Mouse (Mus musculus): Measurements from ENCODE around the gene Gm20388.

The Gm20388 gene

GRCm38 (mm10) chr8:122360696-122361416 lies 2450.2 kb downstream of the Gm20388 start, which contains the start of gene Trhr2:
TSS of gene Trhr2 (minus strand) at chr8:122360746.
- DNase-seq (ENCODE audit: extremely low spot score): no peak

GRCm38 (mm10) chr8:122362271-122362670 lies 2451.6 kb downstream of the Gm20388 start:
- DNase-seq (ENCODE audit: extremely low spot score): no peak

DNA sequence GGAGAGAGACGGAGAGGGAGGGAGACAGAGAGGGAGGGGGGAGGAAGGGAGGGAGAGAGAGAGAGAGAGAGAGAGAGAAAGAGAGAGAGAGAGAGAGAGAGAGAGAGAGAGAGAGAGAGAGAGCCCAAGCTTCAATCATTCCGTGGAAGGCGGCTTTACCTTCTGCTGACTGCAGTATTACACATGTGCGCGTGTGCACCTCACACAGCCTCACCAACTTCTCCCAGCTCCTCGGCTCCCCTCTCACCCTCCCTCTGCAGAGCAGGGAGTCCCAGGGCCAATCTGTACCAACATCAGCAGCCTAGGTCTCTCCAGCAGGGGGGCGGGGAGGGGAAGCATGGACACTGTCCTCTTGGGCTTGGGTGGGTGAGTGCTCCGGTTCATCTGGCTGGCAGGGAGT lies 2452.3 kb downstream of the Gm20388 start:
- no peak for DNase-seq (ENCODE audit: extremely low spot score)

DNA sequence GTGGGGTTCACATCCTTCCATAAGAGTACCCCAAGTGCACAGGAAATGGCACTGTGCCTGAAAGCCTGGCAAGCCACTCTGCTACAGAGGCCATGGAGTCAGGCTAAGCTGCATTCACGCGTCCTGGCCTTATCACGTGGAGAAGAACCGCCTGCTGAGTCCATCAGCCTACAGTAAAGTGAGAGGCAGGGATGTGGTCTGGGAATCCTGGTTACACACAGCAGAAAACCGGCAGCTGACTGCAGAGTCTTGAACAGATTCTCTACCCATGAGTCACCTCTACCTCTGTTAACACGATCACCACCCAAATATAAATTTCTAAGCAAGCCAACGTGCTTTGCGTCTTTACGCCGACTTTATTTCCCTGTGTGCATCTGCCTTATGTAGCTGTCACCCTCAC lies 2457.9 kb downstream of the Gm20388 start:
- DNase-seq (ENCODE audit: extremely low spot score): no peak

DNA sequence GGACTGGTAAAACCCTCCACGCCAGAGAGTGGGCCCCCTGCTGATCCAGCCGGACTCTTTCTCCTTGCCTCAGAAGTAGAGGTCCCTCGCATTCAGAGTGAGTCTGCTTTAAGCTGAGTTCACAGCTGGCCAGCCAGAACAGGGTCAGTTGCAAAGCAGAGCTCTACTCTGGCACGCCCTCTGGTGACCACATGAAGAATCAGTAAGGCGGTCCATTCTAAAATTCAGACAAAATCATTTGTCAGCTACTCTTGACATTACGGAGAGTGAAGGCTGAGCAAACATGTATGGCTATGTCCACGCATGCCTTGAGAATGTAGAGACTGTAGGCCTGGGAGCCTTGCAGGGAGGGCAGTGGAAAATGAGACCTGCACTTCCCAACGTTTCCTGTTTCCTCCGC lies 2459.0 kb downstream of the Gm20388 start:
- peak; percentile 66 for DNase-seq (ENCODE audit: extremely low spot score)

DNA sequence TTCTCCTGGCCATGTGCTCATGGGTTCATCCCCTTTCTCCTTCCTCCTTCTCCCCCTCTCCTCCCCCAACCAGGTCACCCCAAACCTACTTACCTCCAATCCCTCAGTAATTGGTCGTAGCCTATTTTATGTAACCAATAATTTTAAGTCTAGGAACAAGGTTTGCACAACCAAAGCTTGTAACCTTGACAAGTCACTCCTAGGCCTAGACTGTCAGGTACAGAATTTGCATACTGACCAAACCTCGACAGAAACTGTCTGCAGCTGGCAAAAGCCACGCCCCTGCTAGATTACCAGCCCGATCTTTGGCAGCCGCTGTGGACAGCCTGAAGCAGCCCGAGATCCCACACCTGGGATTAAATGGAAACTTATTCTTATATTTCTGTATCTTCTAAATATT lies 2461.1 kb downstream of the Gm20388 start:
- no peak for DNase-seq (ENCODE audit: extremely low spot score)

GRCm38 (mm10) chr8:122375320-122375719 lies 2464.7 kb downstream of the Gm20388 start:
- no peak for DNase-seq (ENCODE audit: extremely low spot score)

GRCm38 (mm10) chr8:122375751-122376364 lies 2465.2 kb downstream of the Gm20388 start:
- no peak for DNase-seq (ENCODE audit: extremely low spot score)

DNA sequence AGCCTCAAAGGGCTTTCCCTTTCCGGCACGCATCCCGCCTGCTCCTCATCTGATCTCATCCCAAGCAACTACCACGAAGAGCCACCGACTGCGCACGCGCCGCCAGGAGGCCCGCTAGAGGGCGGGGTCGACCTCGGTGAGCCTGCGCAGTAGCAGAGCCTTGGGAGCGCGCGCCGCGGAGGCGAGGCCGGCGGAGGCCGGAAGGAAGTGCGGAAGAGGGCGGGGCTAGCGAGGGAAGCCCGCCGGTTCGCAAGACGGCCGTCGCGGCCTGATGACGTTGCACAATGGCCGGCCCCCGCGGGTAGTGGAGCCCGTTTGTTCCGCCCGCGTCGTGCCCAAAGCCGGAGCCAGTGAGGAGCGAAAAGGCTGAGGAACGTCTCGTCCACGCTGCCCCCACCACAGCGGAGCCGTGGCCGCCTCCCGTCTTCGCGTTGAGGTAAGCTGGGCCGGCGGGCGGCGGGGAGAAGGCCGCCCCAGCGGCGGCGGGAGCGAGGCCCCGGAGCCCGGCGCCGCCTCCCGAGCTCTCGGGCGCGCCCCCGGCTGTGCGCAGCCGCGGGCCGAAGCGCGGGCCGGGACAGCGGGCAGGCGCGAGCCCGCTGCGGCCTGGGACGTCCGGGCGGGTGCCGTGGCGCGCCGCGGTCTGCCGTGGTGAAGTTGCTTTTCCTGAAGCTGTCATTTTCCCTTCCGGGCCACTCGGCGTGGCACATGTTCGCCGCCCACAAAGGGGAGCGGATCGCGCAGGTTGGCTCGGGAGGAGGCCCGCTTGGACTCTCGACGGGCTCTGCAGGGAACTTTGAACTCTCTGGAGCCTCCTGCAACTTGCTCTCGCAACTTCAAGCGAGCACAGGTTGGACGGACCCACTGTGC lies 2466.0 kb downstream of the Gm20388 start, which contains the start of gene Zc3h18:
Zc3h18 (plus strand) TSS at position 245 of the 867 bp plus-strand sequence.
- peak; percentile 99 for DNase-seq (ENCODE audit: extremely low spot score)

DNA sequence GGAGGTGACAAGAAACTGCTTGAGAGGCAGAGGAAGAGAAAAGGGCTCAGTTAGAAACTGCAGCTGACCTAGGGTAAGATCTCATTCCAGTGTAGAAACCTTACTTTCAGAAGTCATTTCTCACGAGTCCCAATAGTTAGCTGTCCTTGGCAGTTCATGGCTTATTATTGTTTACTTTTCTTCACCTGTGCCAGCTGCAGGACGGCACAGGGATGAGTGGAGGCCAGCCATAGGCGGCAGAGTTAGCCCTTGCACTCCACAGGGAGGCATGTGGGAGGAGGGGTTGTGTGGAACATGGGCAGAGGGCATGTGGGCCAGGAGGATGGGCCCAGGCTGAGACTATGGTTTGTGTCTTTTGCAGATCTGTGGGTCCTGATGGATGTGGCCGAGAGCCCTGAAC lies 2472.4 kb downstream of the Gm20388 start:
- no peak for DNase-seq (ENCODE audit: extremely low spot score)

DNA sequence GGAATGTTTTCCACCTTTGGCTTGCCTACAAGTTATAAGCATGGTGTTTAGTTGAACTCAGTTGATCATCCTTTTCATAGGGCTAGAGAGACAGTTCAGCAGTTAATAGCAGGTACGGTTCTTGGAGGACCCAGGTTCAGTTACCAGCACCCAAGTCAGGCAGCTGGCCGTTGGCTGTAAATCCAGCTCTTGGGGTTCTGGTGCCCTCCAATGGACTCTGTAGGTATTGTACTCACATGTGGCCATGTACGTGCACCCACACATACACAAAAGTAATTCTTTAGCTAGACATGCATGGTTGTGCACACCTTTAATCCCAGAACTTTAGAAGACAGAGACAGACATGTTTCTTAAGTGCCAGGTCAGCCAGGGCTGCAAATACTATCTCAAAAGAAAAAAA lies 2478.7 kb downstream of the Gm20388 start:
- no peak for DNase-seq (ENCODE audit: extremely low spot score)

DNA sequence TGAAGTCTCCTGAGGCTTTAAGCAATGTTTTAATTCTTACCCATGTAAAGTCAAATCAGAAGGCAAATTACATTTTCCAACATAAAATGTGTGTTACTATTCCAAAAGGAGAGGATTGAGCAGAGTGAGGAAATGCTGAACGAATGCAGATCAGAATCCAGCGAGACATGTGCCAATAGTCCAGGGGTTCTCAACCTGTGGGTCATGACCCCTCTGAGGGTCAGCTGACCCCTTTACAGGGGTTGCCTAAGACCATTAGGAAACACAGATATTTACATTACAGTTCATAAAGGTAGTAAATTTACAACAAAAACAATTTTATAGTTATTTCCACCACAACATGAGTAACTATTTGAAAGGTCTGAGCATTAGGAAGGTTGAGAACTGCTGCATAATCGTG lies 2480.1 kb downstream of the Gm20388 start:
- no peak for DNase-seq (ENCODE audit: extremely low spot score)

DNA sequence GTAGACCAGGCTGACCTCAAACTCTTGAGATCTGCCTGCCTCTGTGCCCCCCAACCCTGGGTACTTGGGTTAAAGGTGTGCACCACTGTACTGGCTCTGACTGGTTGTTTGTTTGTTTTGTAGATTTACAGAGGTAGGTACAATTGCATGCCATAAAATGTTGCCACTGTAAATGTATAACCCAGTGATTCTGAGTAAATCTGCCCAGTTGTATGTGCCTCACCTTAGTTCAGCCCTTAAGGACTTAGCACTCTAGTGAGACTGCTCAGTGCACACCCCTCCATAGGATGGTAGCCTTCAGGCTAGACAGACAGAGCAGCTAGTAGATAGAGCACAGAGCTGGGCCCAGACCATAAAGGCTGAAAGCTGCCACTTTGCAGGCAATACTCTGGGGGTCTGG lies 2483.1 kb downstream of the Gm20388 start:
- no peak for DNase-seq (ENCODE audit: extremely low spot score)

- DNase-seq (ENCODE audit: extremely low spot score): no peak
Measured at GRCm38 (mm10) chr8:122395291-122395690, 2484.7 kb downstream of the Gm20388 start.

- DNase-seq (ENCODE audit: extremely low spot score): no peak
Measured at GRCm38 (mm10) chr8:122398186-122398585, 2487.5 kb downstream of the Gm20388 start.

DNA sequence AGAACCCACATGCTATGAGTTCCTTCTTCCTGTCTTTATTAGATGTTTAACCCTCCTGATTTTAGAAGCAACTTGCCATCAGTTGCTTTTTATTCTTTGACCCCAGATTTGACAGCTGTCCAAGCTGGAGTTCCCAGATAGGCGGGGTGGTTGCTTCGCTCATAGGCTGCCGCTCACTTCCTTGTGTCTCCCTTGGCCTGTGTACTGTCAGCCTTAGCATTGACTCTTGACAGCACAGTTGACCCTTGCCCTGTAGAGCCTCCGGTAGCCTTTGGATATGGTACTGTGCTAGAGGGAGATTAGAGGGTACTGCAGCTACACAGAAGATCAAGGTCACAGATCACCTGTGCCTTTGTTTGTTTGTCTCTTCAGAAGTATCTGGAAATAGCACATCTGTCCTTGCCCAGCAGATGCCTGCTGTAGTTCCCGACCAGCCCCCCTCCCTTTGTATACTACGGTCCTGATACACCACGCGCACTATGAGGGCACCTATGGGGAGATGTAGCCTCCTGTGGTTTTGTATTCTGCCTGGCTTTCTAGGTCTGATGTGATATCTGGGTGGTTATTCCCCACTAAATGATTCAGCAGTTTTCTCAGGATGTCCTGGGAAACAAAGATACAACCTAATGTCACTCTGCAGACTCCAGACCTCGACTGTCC lies 2494.6 kb downstream of the Gm20388 start:
- no peak for DNase-seq (ENCODE audit: extremely low spot score)

DNA sequence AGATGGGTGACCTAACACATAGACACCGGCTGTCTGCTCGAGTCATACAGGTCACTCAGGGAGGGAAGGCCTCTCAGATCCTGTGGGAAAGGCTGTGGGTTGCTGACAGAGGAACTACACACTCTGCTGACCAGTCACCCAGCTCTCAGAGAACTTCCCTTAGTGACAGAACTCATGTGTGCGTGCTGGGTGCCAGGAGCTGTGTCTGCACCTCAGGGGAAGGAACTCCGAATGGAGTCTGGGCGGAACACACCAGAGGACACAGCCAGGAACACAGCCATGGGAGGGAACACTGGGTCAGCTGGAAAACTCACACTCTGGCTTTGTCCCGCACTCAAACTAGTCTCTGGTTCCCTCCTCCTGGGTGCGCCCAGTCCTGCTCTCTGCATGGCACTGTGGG lies 2497.0 kb downstream of the Gm20388 start:
- no peak for DNase-seq (ENCODE audit: extremely low spot score)

- DNase-seq (ENCODE audit: extremely low spot score): no peak
Measured at GRCm38 (mm10) chr8:122414311-122414710, 2503.7 kb downstream of the Gm20388 start.

- DNase-seq (ENCODE audit: extremely low spot score): no peak
Measured at GRCm38 (mm10) chr8:122415554-122415953, 2504.9 kb downstream of the Gm20388 start.

- no peak for DNase-seq (ENCODE audit: extremely low spot score)
Measured at GRCm38 (mm10) chr8:122419881-122420555, 2509.4 kb downstream of the Gm20388 start.

DNA sequence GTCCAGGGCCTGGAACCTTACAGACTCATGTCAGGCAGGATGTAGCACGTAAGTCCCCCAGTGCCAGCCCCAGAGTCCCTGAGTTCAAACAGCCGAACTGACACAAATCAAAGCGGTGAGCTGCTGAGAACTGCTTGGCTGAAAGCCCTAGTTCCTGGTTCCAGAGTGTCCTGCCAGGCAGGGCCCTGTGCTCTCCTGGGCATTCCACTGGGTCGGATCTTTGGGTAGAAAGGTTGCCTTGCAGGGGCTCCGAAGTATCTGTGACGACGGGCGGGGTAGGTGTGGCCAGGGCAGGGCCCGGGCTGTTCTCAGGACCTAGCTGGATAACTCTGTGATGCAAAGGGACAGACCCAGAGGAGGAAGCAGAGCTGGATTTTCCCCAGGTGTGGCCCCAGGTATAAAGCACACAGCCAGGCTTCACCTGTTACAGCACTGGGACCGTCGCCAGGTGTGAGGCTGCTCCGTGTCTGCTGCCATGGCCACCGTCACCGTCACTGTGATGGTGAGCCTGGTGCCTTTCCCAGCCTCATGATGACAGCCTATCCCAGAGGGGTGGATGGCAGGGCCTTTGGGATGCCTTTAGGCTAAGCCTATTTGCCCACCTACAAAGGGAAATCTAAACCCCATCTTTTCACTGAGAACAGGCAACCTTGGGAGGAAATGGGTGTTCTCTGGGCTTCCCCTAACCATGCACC lies 2510.9 kb downstream of the Gm20388 start, which contains the start of gene Il17c:
Il17c (plus strand) TSS at position 645 of the 695 bp plus-strand sequence.
- no peak for DNase-seq (ENCODE audit: extremely low spot score)

All from embryo, embryonic 9.5 days (tissue).